Mouse (Mus musculus) layer of hippocampus, adult 11-12 months (tissue): ENCODE measurements around the gene Nxpe4.

Experiments used
- DNase-seq: peaks from one replicate; pipeline ENCODE4 v3.0.0; 2022; ENCODE audit warnings: low spot score

The Nxpe4 gene

DNA sequence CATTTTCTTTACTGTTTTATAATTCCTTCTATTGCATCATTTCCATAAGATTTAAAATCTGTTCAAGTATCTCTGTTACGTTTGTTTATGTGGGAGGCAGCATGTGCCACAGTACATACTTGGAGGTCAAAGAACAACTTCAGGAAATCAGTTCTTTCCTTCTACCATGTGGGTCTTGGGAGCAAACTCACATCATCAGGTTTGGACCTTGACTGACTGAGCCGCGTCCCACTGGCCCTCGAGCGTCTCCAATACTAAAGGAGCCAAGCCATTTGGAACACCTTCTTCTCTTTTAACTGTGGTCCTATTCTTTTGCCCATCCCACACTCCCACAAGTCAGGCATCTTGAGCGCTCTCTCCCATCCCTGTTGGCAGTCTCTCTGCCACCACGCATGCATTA lies 167.8 kb downstream of the Nxpe4 start:
- no peak for DNase-seq

DNA sequence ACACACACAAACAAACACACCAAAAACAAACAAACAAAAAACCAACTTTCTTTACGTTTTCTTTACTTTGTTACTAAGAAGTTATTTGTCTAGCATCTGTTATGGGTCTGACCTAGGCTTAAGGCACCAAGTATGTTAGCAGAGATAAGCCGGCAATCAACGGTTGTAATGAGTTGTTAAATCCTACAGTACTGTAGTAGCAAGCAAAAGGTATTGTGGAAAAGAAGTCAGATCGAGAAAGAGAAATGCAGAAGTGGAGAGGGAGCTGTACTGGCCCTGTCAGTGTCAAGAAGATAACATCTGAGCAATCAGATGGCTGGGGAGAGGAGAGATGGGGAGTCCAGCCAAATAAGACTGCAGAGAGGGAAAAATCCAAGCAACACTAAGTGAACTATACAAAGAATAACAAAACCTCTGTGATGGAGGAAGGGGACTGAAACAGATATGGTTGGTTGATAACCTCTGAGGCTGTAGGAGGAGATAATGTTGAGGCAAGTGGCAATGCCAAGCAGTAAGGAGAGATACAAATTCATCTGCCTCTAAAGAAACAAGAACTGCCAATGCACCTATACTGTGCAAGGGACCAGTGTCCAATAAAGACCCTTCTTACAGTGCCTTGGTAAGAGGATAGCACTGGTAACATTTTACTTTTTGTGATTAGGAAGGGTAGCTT lies 177.1 kb downstream of the Nxpe4 start:
- no peak for DNase-seq

DNA sequence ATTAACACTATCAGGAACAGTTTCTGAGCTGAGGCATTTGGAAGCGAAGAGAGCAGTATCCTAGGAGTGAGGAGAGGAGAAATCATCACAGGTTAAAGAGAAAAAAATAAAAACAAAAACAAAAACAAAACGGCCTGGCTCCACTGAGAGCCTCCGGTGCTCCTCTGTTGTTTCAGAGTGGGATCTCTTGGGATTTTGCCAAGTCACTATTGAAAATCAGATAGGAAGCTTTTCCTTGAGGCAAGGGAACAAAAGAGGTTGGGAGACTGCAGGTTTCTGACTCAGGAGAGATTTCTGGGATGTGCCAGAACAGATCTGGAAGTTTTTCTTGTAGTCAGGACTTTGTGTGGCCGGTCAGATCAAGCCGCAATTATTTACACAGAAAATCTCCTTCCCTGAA lies 177.7 kb downstream of the Nxpe4 start:
- DNase-seq = no peak

- no peak for DNase-seq
Observed at GRCm38 (mm10) chr9:48340708-48341380, 179.0 kb downstream of the Nxpe4 start.

GRCm38 (mm10) chr9:48345456-48345855 lies 183.6 kb downstream of the Nxpe4 start:
- no peak for DNase-seq

GRCm38 (mm10) chr9:48345866-48346265 lies 184.0 kb downstream of the Nxpe4 start:
- no peak for DNase-seq

GRCm38 (mm10) chr9:48353148-48353698 lies 191.4 kb downstream of the Nxpe4 start, which contains the start of gene Nxpe2:
TSS of gene Nxpe2 (minus strand) at chr9:48353454.
- DNase-seq = no peak

DNA sequence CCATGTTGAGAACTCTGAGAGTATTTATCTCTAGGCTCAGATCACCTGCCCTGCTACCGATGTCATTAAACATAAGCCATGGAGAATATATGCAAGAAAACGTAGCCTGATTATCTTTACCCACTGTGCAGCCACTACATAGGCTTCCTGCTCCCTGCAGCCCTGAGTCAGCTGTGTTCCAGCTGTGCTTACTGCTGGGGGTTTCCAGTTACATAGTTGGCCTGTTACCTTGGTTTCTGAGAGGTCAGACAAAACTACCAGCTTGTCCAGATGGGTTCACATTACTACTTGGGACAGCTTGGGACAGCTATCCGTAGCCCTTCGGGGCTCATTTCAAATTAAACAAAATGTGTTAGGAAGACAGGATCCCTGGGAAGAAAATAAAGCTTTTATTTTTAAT lies 192.3 kb downstream of the Nxpe4 start:
- DNase-seq = no peak

GRCm38 (mm10) chr9:48354793-48355192 lies 193.0 kb downstream of the Nxpe4 start:
- DNase-seq = peak; percentile 85

GRCm38 (mm10) chr9:48357097-48357496 lies 195.3 kb downstream of the Nxpe4 start:
- DNase-seq = no peak

DNA sequence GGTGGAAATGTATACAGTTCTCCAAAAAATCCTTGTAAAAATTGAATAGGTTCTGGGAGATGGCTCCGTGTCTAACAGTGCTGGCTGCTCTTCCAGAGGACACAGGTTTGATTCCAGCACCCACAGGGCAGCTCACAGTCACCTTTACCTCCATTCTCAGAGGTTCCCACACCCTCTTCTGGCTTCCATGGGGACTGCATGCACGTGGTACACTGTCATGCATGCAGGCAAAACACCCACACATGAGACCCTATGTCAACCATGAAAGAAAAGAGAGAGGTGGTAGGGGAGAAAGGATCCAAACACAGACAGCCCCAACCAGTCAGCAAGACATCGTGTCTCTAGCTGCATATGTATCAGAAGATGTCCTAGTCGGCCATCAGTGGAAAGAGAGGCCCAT lies 199.0 kb downstream of the Nxpe4 start:
- no peak for DNase-seq

- no peak for DNase-seq
Observed at GRCm38 (mm10) chr9:48361815-48362631, 200.2 kb downstream of the Nxpe4 start.

GRCm38 (mm10) chr9:48362743-48363142 lies 200.9 kb downstream of the Nxpe4 start:
- DNase-seq = no peak

DNA sequence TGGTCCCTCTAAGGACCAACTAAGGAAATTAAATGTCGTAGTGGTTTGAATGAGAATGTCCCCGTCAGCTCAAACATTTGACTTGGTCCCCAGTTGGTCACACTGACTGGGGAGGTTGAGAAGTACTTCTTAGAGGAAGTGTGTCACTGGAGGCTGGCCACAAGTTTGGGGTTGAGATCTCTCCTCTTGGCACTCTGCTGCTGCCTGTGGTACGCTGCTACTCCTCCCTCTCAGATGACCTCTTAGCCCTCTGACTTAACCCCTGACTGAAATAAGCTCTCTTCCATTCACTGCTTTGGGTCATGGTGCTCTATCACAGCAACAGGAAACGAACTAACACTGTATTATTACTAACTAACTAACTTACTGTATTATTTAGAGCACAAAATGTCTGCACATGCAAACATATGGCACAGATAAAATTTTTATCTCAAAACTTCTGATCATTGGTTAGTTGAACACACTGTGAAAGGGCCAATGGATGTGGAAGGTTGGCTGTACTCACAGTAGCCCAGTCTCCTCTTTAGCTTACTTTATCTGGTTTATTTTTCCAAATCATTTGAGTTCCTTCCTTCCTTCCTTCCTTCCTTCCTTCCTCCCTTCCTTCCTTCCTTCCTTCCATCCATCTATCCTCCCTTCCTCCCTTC lies 211.5 kb downstream of the Nxpe4 start:
- no peak for DNase-seq

DNA sequence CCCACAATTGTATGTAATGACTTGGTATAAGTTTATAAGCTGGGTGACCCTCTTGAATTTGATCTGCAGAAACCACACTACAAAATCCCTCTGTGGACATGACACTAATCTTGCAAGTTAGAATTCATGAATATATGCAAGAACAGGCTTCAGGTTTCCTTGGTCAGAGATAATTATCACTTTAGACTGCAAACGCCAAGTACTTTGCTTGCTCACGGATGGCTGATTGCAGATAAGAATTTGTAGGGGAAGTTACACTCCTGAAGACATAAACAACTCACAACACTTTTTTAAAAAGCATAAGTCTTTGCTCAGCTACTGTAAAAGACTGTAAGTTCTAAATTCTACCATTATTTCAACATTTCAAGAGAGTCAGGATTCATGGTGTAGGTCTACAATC lies 212.5 kb downstream of the Nxpe4 start:
- DNase-seq = no peak

- DNase-seq = no peak
Observed at GRCm38 (mm10) chr9:48388451-48388850, 226.6 kb downstream of the Nxpe4 start.

- no peak for DNase-seq
Observed at GRCm38 (mm10) chr9:48389983-48390382, 228.2 kb downstream of the Nxpe4 start.

GRCm38 (mm10) chr9:48403590-48404209 lies 241.9 kb downstream of the Nxpe4 start:
- DNase-seq = no peak

DNA sequence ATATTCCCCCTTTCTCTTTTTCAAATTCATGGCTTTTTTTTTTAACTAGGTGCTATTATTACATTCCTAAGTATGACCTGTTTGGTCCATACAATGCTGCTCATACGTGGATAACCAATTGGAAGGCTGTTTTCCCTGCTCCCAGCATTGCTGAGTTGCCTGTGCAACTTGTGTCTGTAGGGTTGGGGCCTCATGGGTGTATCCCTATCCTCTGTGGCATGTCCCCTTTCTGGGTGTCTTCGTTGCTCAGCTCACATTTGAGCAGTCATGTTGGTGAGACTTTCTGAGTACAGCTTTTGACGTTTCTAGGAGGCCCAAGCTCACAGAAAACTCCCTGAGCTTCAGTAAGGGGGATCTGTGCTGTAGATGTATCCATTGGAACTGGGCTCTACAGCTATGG lies 242.9 kb downstream of the Nxpe4 start:
- no peak for DNase-seq

- DNase-seq = no peak
Observed at GRCm38 (mm10) chr9:48407549-48408327, 245.9 kb downstream of the Nxpe4 start.
